Mouse (Mus musculus) neural tube, embryonic 14.5 days (tissue): ENCODE measurements around the gene Mea1. TPM values are rescaled to one million over a fixed set of nuclear protein-coding genes. Genes with fewer than 3 reads are reported as not detected.

ENCODE experiments used
- ATAC-seq: fragments of 200-750 bp; cut with Nextera tagmentation; 2 replicates; pipeline ENCODE4 v1.8.0; 2017; ENCODE audit warnings: low read depth, mild to moderate bottlenecking, moderate TSS enrichment, moderate library complexity
- H3K27ac ChIP-seq: fragments of 300-500 bp; sonication (generic); 2 replicates; pipeline ENCODE4 v1.5.1; 2014; ENCODE audit warnings: low read depth, mild to moderate bottlenecking, control low read depth, low read length, moderate library complexity, mixed read lengths
- H3K27me3 ChIP-seq: fragments of 300-500 bp; sonication (generic); 2 replicates; pipeline ENCODE4 v1.6.1; 2014; ENCODE audit warnings: low read length; ENCODE audit not compliant: control insufficient read depth, insufficient read depth
- H3K36me3 ChIP-seq: fragments of 300-500 bp; sonication (generic); 2 replicates; pipeline ENCODE4 v1.6.1; 2014; ENCODE audit warnings: low read length, mixed read lengths; ENCODE audit not compliant: control insufficient read depth, insufficient read depth
- H3K4me1 ChIP-seq: fragments of 300-500 bp; sonication (generic); 2 replicates; pipeline ENCODE4 v1.6.1; 2014; ENCODE audit warnings: low read length; ENCODE audit not compliant: control insufficient read depth, insufficient read depth
- H3K4me2 ChIP-seq: fragments of 300-500 bp; sonication (generic); 2 replicates; pipeline ENCODE4 v1.6.1; 2014; ENCODE audit warnings: mild to moderate bottlenecking, low read depth, low read length, control low read depth
- H3K4me3 ChIP-seq: fragments of 300-500 bp; sonication (generic); 2 replicates; pipeline ENCODE4 v1.5.1; 2014; ENCODE audit warnings: low read depth, low read length, control low read depth, mixed read lengths
- H3K9ac ChIP-seq: fragments of 300-500 bp; sonication (generic); replicated peaks from 2 replicates; pipeline ENCODE4 v1.6.1; 2014; ENCODE audit warnings: low read depth, mild to moderate bottlenecking, control low read depth, low read length, mixed read lengths
- H3K9me3 ChIP-seq: fragments of 300-500 bp; sonication (generic); 2 replicates; pipeline ENCODE4 v1.6.1; 2016; ENCODE audit warnings: low read length; ENCODE audit not compliant: control insufficient read depth
- WGBS: fragments of 180-500 bp; shearing (Covaris S2); extraction: QIAGEN DNeasy Blood & Tissue Kit; methylation state at CpG from one replicate; pipeline ENCODE4 v1.1.7; 2014; 5-methylcytosine and 5-hydroxymethylcytosine counted together
- polyA plus RNA-seq: library from polyadenylated mRNA; unstranded; fragments of >200 nt; fragmentation: Nextera tagmentation; extraction: Ambion mirVana; gene quantifications from 2 replicates; pipeline ENCODE4 v1.2.1, GENCODE M21; 2014

Gene Mea1
- 263 and 301 TPM in 2 replicates for polyA plus RNA-seq

DNA sequence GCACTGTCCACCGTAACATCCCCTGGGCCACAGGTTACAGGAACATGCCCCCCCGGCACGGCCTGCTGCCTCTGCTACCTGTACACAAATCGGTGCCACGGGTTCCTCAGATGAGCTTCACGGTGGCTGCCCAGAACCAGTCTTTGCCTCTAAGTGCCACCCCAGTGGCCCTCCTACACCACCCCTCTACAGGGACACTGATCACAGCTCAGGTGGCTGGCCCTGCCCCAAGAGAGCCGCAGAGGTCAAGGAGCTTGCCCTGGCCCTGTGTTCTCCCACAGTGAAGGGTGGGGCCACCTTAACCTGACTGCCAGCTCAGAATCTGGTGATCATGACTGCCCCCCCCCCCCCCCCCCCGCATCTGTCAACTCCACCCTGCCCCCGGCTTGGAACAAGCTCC, at the start of gene Mea1:
TSS of gene Mea1 (plus strand) at position 378 of the 400 bp plus-strand sequence.
- ATAC-seq = no peak
- Histone ChIP-seq H3K9me3 (no peaks in the 10 kb centered on the region), H3K4me1 (peaks cover 29% of the 10 kb centered on the region), H3K4me3 (peak within 1 kb of the TSS; percentile 79), H3K36me3 (peaks cover 33% of the 10 kb centered on the region), H3K4me2 (peak within 1 kb of the TSS; percentile 65), H3K27me3 (no peaks in the 10 kb centered on the region), H3K27ac (no peak within 1 kb of the TSS), H3K9ac (peak within 1 kb of the TSS; percentile 29; the same call in 1 of the 2 replicates)
- 97% methylated on average over 8 of the region's 9 CpGs for WGBS

GRCm38 (mm10) chr17:46629685-46630441, 48.7 kb upstream of the Mea1 start:
- Histone ChIP-seq H3K36me3 (peaks cover 12% of the 10 kb centered on the region), H3K9me3 (no peaks in the 10 kb centered on the region), H3K4me2 (peak overlapping the region; percentile 68), H3K27me3 (no peaks in the 10 kb centered on the region), H3K4me1 (peaks cover 21% of the 10 kb centered on the region), H3K9ac (0 out of 2 replicates have a peak overlapping the region, but pooled peaks have one; percentile 91), H3K4me3 (peak overlapping the region; percentile 91), H3K27ac (peak overlapping the region; percentile 83)
- 6% methylated on average over 11 of the region's 12 CpGs for WGBS
- peak; percentile 52 for ATAC-seq

DNA sequence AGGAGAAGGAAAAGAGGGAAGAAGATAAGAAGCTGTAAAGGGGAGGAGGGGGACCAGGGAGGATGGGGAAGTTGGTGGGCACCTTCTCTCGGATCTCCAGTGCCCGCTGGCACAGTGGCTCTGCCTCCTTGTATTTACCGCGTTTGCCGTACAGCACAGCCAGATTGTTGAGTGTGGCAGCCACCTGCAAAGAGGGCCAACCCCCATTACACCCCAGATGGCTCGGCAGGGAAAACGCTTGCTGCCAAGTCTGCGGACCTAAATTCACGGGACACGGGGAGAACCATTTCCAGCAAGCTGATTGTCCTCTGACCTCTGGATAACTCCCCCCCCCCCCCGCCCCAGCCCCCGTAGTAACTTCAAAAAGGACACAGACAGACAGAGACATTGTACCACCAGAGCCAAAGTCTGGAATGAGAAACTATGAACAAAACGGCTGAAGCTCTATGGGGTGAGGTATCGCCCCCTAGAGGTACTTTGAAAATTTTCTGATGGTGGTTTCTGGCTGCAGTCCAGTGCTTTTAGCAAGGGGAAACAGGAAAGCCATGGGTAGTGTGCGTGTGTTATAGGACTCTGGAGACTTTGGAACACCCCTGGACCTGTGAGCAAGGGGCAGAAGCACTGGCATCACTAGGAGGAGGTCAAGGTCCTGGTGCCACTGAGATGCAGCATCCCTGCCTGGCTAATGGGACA, 41.6 kb upstream of the Mea1 start:
- peak; percentile 36; the same call in 1 of the 2 replicates for ATAC-seq
- Histone ChIP-seq H3K27me3 (no peaks in the 10 kb centered on the region), H3K9me3 (no peaks in the 10 kb centered on the region), H3K4me2 (peak overlapping the region; percentile 14; the same call in 1 of the 2 replicates), H3K27ac (0 out of 2 replicates have a peak overlapping the region, but pooled peaks have one; percentile 39), H3K9ac (no peak overlapping the region), H3K4me1 (peaks cover 4% of the 10 kb centered on the region; the same call in 1 of the 2 replicates), H3K36me3 (peaks cover 22% of the 10 kb centered on the region), H3K4me3 (no peak overlapping the region)
- WGBS = 13% methylated on average over 15 of the region's 15 CpGs

DNA sequence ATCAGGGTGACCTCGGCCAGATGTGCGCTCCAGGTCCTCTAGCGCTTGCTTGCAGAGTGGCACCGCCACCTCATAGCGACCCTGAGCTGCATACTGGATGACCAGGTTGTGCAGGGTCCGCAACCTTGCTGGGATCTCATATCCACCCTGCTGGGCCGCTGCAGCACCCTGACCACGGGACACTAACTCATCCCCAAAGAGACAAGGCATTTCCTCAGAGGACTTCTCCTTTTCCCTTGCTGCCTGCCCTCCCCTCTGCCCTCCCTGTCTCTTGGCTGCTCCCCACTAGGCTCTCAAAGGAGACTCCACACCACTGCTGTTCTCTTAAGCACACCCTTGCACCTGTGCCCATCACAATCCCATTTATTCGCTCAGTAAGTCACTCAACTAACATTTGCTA, 38.7 kb upstream of the Mea1 start:
- no peak overlapping the region for H3K9ac ChIP-seq
- no peaks in the 10 kb centered on the region for H3K9me3 ChIP-seq
- H3K4me3 ChIP-seq = no peak overlapping the region
- no peak overlapping the region for H3K27ac ChIP-seq
- H3K4me1 ChIP-seq = peaks cover 10% of the 10 kb centered on the region; the same call in 1 of the 2 replicates
- H3K4me2 ChIP-seq = no peak overlapping the region
- ATAC-seq = no peak
- H3K36me3 ChIP-seq = peaks cover 25% of the 10 kb centered on the region
- no peaks in the 10 kb centered on the region for H3K27me3 ChIP-seq
- WGBS = 70% methylated on average over 9 of the region's 9 CpGs

GRCm38 (mm10) chr17:46642060-46642459, 36.5 kb upstream of the Mea1 start:
- ATAC-seq = no peak
- H3K4me2 ChIP-seq = no peak overlapping the region
- H3K27me3 ChIP-seq = no peaks in the 10 kb centered on the region
- peaks cover 22% of the 10 kb centered on the region for H3K36me3 ChIP-seq
- H3K27ac ChIP-seq = no peak overlapping the region
- no peak overlapping the region for H3K4me3 ChIP-seq
- peaks cover 15% of the 10 kb centered on the region; the same call in 1 of the 2 replicates for H3K4me1 ChIP-seq
- WGBS = 90% methylated on average over 17 of the region's 17 CpGs
- H3K9me3 ChIP-seq = no peaks in the 10 kb centered on the region
- H3K9ac ChIP-seq = no peak overlapping the region

DNA sequence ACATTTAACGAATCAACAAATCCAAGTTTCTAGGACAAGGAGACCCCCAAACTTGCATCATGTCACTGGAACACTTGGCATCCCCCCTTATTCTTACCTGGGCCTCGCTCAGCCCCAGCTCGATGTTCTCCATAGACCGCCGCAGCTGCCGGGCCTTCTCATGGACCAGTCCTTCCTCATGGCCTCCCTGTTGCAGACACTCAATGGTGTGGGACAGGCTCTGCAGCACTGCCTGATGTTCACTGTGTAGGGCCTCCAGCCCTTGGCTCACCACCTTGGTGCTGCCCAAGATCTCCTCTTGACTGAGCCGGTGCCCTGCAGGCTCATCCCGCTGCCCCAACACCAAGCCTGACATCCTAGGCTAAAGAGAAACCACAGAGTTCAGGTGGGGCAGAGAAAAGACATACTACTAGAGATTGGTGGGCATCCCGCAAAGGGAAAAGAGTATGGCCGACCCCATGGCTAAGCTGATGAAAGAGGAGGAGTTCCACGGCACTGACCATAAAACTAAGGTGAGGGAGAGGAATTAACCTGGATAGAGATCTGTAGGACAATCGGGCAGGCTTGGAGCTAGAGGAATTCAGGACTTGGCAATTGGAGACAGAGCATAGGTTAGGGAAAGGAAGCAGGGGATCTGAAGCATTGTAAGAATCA, 34.3 kb upstream of the Mea1 start:
- peaks cover 19% of the 10 kb centered on the region for H3K36me3 ChIP-seq
- no peaks in the 10 kb centered on the region for H3K27me3 ChIP-seq
- WGBS = 91% methylated on average over 12 of the region's 12 CpGs
- peak overlapping the region; percentile 83; the same call in 1 of the 2 replicates for H3K9ac ChIP-seq
- no peaks in the 10 kb centered on the region for H3K9me3 ChIP-seq
- no peak for ATAC-seq
- 0 out of 2 replicates have a peak overlapping the region, but pooled peaks have one; percentile 83 for H3K4me3 ChIP-seq
- no peak overlapping the region for H3K27ac ChIP-seq
- peaks cover 16% of the 10 kb centered on the region; the same call in 1 of the 2 replicates for H3K4me1 ChIP-seq
- H3K4me2 ChIP-seq = peak overlapping the region; percentile 93

- H3K4me3 ChIP-seq = peak overlapping the region; percentile 83
- H3K4me2 ChIP-seq = peak overlapping the region; percentile 93
- H3K9ac ChIP-seq = peak overlapping the region; percentile 83
- peak overlapping the region; percentile 17; the same call in 1 of the 2 replicates for H3K27ac ChIP-seq
- no peaks in the 10 kb centered on the region for H3K9me3 ChIP-seq
- 14% methylated on average over 11 of the region's 11 CpGs for WGBS
- no peaks in the 10 kb centered on the region for H3K27me3 ChIP-seq
- H3K36me3 ChIP-seq = peaks cover 12% of the 10 kb centered on the region
- peak; percentile 0; the same call in 1 of the 2 replicates for ATAC-seq
- H3K4me1 ChIP-seq = peaks cover 22% of the 10 kb centered on the region
Observed at GRCm38 (mm10) chr17:46644916-46645475, 33.6 kb upstream of the Mea1 start.

GRCm38 (mm10) chr17:46645561-46646321, 32.9 kb upstream of the Mea1 start, which contains the start of the genes Klc4 and Mrpl2:
Gene Klc4 (minus strand): TSS chr17:46646022.
Gene Mrpl2 (plus strand): TSS chr17:46646229.
- H3K4me2 ChIP-seq = peak within 1 kb of the TSS; percentile 93
- no peaks in the 10 kb centered on the region for H3K9me3 ChIP-seq
- no peaks in the 10 kb centered on the region for H3K27me3 ChIP-seq
- peak within 1 kb of the TSS; percentile 87 for H3K27ac ChIP-seq
- H3K4me3 ChIP-seq = peak within 1 kb of the TSS; percentile 83
- peak; percentile 61 for ATAC-seq
- peaks cover 22% of the 10 kb centered on the region for H3K4me1 ChIP-seq
- peak within 1 kb of the TSS; percentile 83 for H3K9ac ChIP-seq
- under 1% methylated on average over 51 of the region's 53 CpGs for WGBS
- peaks cover 10% of the 10 kb centered on the region for H3K36me3 ChIP-seq
